8 mouse cellular contexts compared by ENCODE assay signal in genomic region chrX:51065773-51066172, GRCm38 (mm10). TPM values are rescaled to one million over a fixed set of nuclear protein-coding genes. Genes with fewer than 3 reads are reported as not detected.
DNase-seq lines count a peak whose midpoint lies in the region; TF ChIP-seq lines count a peak whose summit lies in the region.

No protein-coding gene starts in this region.

- intact Hi-C loops in heart, postnatal 25 days (cut with DNase I): loop anchor here (1.0 kb wide), 1 partner anchor 309 kb away; no protein-coding TSS in a partner anchor

- no peak overlapping the region for H3K27ac ChIP-seq in embryonic fibroblast, embryonic 13.5 days (ENCODE audit: insufficient read depth, low read length)

- peak; percentile 25 to 62 for DNase-seq in heart, adult 18-20 months
- no peak for DNase-seq in heart, postnatal 25 days (ENCODE audit: low spot score)
- DNase-seq in adrenal gland, postnatal 36 days: peak; percentile 45 to 50
- DNase-seq in heart, postnatal 4 days: peak; percentile 58
- DNase-seq in layer of hippocampus, postnatal 25 days (ENCODE audit: extremely low spot score in 1 of 2, low spot score in 1 of 2): peak; percentile 13 to 48
- DNase-seq in lung, postnatal 4 days: peak; percentile 51 to 62
- DNase-seq in right cerebral cortex, postnatal 36 days (ENCODE audit: low spot score in 2 of 2): peak; percentile 7 to 12

- no peaks in the 10 kb centered on the region for H3K4me1 ChIP-seq in embryonic fibroblast, embryonic 13.5 days (ENCODE audit: control insufficient read depth, insufficient read depth, low read length)

- no peak overlapping the region for H3K4me3 ChIP-seq in embryonic fibroblast, embryonic 13.5 days (ENCODE audit: insufficient read depth, low read length)

- peak; percentile 38; the same call in 1 of the 2 replicates for TF ChIP-seq CTCF in embryonic fibroblast, embryonic 13.5 days (IDR thresholded peaks at IDR 0.05; ENCODE audit: borderline replicate concordance, insufficient read depth, low read length)

- no peak for TF ChIP-seq POLR2A in embryonic fibroblast, embryonic 13.5 days (IDR thresholded peaks at IDR 0.05; ENCODE audit: low read depth, low read length)

RNA-seq across cellular contexts. Expression of gene Rap2c, which starts 48.0 kb away (rescaled TPM):
- 10 to 100 TPM; 21.8 to 25.6 TPM for total RNA-seq in heart, adult 18-20 months (2021)
- 10 to 100 TPM; 20.9 to 21.7 TPM for total RNA-seq in heart, postnatal 25 days (2021)
- 10 to 100 TPM; 27.0 to 28.5 TPM for total RNA-seq in adrenal gland, postnatal 36 days (2021)
- polyA plus RNA-seq in embryonic fibroblast, embryonic 13.5 days (2011; ENCODE audit: insufficient read length, low read depth, missing spikeins): 46.9 and 50.2 TPM in 2 replicates
- 10 to 100 TPM; 34.8 to 36.9 TPM for total RNA-seq in heart, postnatal 4 days (2021)
- total RNA-seq in layer of hippocampus, postnatal 25 days (2021): 10 to 100 TPM; 26.0 to 26.7 TPM
